Mouse (Mus musculus): ENCODE measurements around the gene Ctsa. TPM values are rescaled to one million over a fixed set of nuclear protein-coding genes. Genes with fewer than 3 reads are reported as not detected.
"Not testable (repeated sequence)": the region's sequence is repeated elsewhere in the genome, so short reads cannot be mapped to it uniquely, and the experiment has no call there.

The Ctsa gene
- polyA plus RNA-seq, 1 experiment: 235 TPM

DNA sequence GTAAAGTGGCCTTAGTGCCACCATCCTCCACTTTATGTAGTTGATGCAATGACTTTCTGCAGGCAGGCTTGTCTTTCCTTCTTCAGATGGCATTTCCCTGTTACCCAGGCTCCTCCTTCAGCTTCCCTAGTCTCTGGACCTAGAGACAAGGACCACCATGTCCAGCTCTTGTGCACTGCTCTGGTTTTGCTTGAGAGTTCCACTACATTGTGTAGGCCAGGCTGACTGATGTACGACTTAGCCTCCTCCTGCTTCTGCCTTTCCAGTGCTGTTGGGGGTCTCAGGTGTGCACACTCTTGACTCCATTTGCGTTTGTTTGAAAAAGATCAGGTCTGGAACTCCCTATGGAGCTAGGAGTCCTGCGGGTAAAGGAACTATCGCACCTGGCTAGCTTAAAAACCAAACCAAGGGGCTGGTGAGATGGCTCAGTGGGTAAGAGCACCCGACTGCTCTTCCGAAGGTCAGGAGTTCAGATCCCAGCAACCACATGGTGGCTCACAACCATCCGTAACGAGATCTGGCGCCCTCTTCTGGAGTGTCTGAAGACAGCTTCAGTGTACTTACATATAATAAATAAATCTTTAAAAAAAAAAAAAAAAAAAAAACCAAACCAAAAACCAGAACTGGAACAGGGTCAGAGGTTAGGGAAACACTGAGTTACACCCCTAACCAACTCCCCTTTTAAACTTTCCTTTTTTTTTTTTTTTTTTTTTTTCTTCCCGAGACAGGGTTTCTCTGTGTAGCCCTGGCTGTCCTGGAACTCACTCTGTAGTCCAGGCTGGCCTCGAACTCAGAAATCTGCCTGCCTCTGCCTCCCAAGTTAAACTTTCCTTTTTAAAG lies 44.9 kb downstream of the Ctsa start:
- DNase-seq (ENCODE audit: low spot score): not testable (repeated sequence)

DNA sequence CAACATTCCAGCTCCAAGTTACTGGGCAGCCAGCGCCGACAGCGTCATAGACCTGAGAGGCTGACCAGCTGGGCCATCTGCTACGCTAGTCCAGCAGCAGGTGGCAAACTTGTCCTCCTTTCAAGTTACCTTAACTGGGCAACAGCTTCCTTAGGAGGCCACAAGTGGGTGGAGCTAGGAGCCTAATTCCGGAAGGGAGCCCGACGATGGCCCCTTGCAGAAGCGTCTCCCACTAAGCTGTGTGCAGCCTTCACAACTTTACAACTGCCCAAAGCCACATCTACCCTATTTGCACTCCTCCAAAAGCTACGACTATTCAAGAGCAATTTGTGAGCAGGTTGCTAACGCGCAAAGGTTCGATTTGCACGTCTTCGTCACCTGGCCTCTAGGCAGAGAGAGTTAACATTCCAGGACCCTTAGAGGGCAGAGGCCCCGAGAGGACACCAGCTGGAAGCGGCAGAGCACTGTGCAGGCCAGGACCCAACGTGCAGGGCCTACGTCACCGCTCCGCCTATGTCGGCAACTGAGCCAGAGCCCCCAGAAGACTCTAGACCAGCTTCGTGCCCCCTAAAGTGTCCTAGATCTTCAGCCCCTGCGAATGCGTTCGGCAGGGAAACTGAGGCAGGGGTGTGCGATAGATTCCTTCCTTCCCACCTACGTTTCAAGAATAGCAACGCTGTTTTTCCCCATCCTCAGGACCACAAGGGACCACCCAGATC lies 46.0 kb downstream of the Ctsa start:
- no peak for DNase-seq (ENCODE audit: low spot score)

DNA sequence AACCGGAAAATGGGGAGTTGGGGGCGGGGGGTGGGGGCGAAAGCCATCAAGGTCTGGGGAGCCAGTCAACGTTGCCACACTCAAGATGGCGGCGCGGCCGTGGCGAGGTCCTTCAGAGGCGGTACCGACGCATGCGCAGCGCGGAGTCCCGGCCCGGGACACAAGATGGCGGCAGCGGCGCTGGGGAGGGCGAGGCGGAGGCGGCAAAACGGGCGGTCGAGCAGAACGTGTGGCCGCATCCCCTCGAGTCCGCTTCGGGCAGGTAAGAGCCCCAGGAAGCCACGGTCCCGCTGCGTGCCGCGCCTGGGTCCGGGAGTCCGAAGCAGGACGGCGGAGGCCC lies 46.5 kb downstream of the Ctsa start, which contains the start of gene Pcif1:
TSS of gene Pcif1 (plus strand) at position 77 of the 340 bp plus-strand sequence.
- DNase-seq (ENCODE audit: low spot score): no peak

DNA sequence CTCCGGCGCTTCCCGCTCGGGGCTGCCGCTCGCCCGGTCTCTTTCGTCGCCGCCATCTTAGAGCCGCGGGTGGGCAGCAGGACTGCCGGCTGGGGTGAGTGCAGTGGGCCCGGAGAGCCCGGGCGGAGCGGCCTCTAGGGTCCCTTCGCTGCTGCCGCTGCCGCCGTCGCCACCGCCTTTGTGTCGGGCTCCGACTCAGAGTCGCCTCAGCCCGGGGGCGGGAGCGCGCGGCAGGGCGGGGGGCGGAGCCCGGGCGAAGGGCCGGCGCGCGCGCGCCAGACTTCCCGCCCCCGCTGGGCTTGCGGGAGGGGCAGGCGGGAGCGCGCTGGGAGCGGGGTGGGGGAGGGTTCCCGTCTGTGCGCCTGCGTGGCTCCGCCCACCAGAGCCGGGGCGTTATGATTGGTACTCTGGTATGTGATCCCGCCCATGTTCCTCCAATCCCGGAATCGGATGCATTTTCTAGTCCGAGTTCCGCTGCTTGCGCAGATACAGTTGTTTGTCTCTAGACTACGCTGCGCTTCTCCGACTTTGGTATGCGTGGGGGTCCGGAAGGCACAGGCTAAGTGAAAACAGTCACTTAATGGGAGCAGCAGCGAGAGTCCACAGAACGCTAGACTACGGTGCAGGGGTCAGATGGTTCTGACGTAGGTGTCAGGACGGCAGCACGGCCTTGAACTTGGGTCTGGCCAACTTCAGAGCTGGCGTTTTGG lies 47.0 kb downstream of the Ctsa start:
- DNase-seq (ENCODE audit: low spot score): peak; percentile 95

DNA sequence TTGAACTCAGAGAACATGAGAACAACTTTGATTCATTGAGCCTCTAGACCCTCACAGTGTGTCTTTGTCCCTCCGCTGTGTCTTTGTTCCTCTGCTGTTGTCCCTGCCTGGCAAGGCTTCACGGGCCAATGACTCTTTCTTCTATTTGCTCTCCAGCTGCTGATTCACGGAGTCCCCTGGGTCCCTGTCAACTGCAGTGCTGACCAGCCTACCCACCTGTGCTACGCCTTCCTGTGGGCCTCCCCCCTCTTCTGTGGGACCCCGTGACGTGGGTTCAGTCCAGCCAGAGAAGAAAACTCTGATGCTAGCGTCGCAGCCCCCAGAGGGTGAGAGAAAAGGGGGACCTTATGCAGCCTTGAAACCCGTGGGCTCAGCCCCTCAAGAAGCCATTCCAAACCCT lies 49.9 kb downstream of the Ctsa start:
- no peak for DNase-seq (ENCODE audit: low spot score)

DNA sequence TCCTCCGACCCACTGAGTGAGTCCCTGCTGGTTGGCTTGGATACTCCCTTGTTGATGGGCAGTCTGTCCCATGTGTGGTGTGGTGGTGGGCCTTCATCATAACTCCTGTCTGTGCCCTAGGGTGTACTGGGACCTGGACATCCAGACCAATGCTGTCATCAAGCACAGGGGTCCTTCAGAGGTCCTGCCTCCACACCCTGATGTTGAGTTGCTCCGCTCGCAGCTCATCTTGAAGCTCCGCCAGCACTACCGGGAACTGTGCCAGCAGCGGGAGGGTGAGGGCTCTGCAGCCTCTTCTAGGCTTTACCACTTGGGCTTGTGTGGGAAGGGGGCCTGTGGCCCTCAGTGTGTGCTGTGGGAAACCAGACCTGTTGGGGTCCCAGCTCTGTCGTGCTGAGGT lies 53.1 kb downstream of the Ctsa start:
- DNase-seq (ENCODE audit: low spot score): no peak

DNA sequence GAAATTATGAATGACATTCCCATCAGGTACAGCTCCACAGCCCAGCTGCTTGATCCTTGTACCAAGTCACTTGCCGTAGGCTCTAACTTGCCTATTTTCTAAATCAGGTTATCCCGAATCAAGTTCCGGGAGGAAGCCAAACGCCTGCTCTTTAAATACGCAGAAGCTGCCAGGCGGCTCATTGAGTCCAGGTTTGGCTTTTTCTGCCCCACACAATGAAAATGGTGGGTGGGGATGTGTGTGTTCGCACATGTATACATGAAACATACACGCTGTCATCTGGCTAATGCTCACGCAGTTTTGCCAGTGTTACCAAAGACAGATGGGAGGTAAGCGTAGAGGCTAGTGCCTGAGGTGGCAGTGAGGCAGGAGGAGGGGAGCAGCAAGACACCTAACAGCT lies 53.9 kb downstream of the Ctsa start:
- no peak for DNase-seq (ENCODE audit: low spot score)

DNA sequence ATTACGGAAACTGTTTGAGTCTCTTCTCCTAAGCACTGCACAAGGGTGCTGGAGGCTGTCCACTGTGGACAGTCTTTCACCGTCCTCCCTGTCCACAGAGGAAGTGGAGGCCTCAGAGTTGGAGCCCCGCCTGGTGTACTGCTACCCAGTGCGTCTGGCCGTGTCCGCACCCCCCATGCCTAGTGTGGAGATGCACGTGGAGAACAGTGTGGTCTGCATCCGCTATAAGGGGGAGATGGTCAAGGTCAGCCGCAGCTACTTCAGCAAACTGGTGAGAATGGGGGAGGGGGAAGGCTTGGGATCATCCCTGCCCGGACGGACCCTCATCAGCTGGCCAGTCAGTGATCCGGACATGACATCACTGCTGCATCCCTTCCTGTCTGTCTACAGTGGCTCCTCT lies 56.3 kb downstream of the Ctsa start:
- no peak for DNase-seq (ENCODE audit: low spot score)

DNA sequence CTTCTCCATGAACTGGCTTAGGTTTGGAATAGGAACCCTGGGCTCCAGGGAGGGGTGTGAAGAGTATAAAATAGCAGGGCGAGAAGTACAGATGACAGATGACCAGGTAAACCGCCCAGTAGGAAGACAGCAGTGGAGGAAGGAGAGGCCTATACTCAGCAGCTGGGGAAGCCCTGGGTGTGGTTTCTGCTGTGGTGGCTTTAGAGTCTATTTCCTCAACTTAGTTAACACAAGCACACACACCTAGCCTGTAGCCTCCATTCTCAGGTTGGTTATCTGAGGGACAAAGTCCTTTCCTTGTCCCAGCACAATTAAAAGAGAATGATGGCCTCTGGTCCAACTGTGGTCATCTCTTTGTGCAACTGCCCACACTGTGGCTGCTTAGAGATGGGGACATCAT lies 57.3 kb downstream of the Ctsa start:
- no peak for DNase-seq (ENCODE audit: low spot score)

Other genes with a start within 250 kb of the Ctsa start
- 1.3 and 2.0 TPM in 2 replicates for gene Wfdc6a, start 247.4 kb upstream of the Ctsa start, polyA plus RNA-seq (2012; rRNA removed)
- gene Eppin, start 239.3 kb upstream of the Ctsa start, polyA plus RNA-seq (2012; rRNA removed): not detected in 2 replicates
- gene Wfdc6b, start 219.4 kb upstream of the Ctsa start, polyA plus RNA-seq (2012; rRNA removed): not detected in 2 replicates
- gene Wfdc8, start 219.2 kb upstream of the Ctsa start, polyA plus RNA-seq (2012; rRNA removed): not detected in 2 replicates
- gene Wfdc16, start 194.1 kb upstream of the Ctsa start, polyA plus RNA-seq (2012; rRNA removed): not detected in 2 replicates
- gene Wfdc10, start 176.8 kb upstream of the Ctsa start, polyA plus RNA-seq (2012; rRNA removed): 4.9 and 7.1 TPM in 2 replicates
- not detected in 2 replicates for gene Wfdc9, start 176.3 kb upstream of the Ctsa start, polyA plus RNA-seq (2012; rRNA removed)
- not detected in 2 replicates for gene Wfdc11, start 158.8 kb upstream of the Ctsa start, polyA plus RNA-seq (2012; rRNA removed)
- 1.1 and 1.2 TPM in 2 replicates for gene Wfdc13, start 147.8 kb upstream of the Ctsa start, polyA plus RNA-seq (2012; rRNA removed)
- not detected in 2 replicates for gene Spint4, start 134.4 kb upstream of the Ctsa start, polyA plus RNA-seq (2012; rRNA removed)
- gene Spint5, start 117.6 kb upstream of the Ctsa start, polyA plus RNA-seq (2012; rRNA removed): not detected in 2 replicates
- gene Wfdc3, start 86.9 kb upstream of the Ctsa start, polyA plus RNA-seq (2012; rRNA removed): 0.81 and 0.96 TPM in 2 replicates
- 36.1 and 36.7 TPM in 2 replicates for gene Dnttip1, start 86.9 kb upstream of the Ctsa start, polyA plus RNA-seq (2012; rRNA removed)
- 7.3 and 7.9 TPM in 2 replicates for gene Ube2c, start 63.0 kb upstream of the Ctsa start, polyA plus RNA-seq (2012; rRNA removed)
- 21.9 and 26.7 TPM in 2 replicates for gene Tnnc2, start 52.9 kb upstream of the Ctsa start, polyA plus RNA-seq (2012; rRNA removed)
- 24.4 and 29.0 TPM in 2 replicates for gene Snx21, start 47.0 kb upstream of the Ctsa start, polyA plus RNA-seq (2012; rRNA removed)
- gene Acot8, start 28.0 kb upstream of the Ctsa start, polyA plus RNA-seq (2012; rRNA removed): 37.5 and 45.7 TPM in 2 replicates
- gene Zswim3, start 27.8 kb upstream of the Ctsa start, polyA plus RNA-seq (2012; rRNA removed): 5.3 and 6.2 TPM in 2 replicates
- gene Zswim1, start 10.2 kb upstream of the Ctsa start, polyA plus RNA-seq (2012; rRNA removed): 5.4 and 8.1 TPM in 2 replicates
- gene Spata25, start 4.3 kb upstream of the Ctsa start, polyA plus RNA-seq (2012; rRNA removed): 0.13 TPM in 1 of 2 replicates, not detected in the other
- gene Neurl2, start 583 bp downstream of the Ctsa start, polyA plus RNA-seq (2012; rRNA removed): 12.5 and 15.3 TPM in 2 replicates
- gene Pltp, start 24.8 kb downstream of the Ctsa start, polyA plus RNA-seq (2012; rRNA removed): 247 and 252 TPM in 2 replicates
- 27.8 and 29.4 TPM in 2 replicates for gene Pcif1, start 46.4 kb downstream of the Ctsa start, polyA plus RNA-seq (2012; rRNA removed)
- 15.6 and 16.3 TPM in 2 replicates for gene Zfp335, start 78.9 kb downstream of the Ctsa start, polyA plus RNA-seq (2012; rRNA removed)
- gene Mmp9, start 107.9 kb downstream of the Ctsa start, polyA plus RNA-seq (2012; rRNA removed): 13.0 and 13.5 TPM in 2 replicates
- gene Slc12a5, start 127.9 kb downstream of the Ctsa start, polyA plus RNA-seq (2012; rRNA removed): 1.0 and 1.2 TPM in 2 replicates
- gene Ncoa5, start 202.0 kb downstream of the Ctsa start, polyA plus RNA-seq (2012; rRNA removed): 30.9 and 33.6 TPM in 2 replicates
- gene Cd40, start 222.8 kb downstream of the Ctsa start, polyA plus RNA-seq (2012; rRNA removed): 8.6 and 9.5 TPM in 2 replicates